Mouse (Mus musculus): ENCODE measurements around the gene Ankrd24.

GRCm38 (mm10) chr10:81593223-81593622 lies 35.1 kb upstream of the Ankrd24 start:
- no peak for TF ChIP-seq CTCF (IDR thresholded peaks at IDR 0.05)
- no peak for TF ChIP-seq POLR2A (IDR thresholded peaks at IDR 0.05; ENCODE audit: insufficient read depth, low read depth, low read length)
